Mouse (Mus musculus) ES-Bruce4 (cell line): Measurements from ENCODE around the gene Vps52. TPM values are rescaled to one million over a fixed set of nuclear protein-coding genes. Genes with fewer than 3 reads are reported as not detected.

ENCODE experiments used
- H3K27ac ChIP-seq: 2 replicates; pipeline ENCODE4 v1.5.1; 2012; ENCODE audit warnings: low read length, inconsistent platforms; ENCODE audit not compliant: insufficient read depth
- H3K27me3 ChIP-seq: 2 replicates; pipeline ENCODE4 v1.6.1; 2012; ENCODE audit warnings: mild to moderate bottlenecking, low read length, inconsistent platforms; ENCODE audit not compliant: control insufficient read depth, poor library complexity, insufficient read depth, severe bottlenecking
- H3K36me3 ChIP-seq: 2 replicates; pipeline ENCODE4 v1.6.1; 2012; ENCODE audit warnings: inconsistent platforms, mild to moderate bottlenecking, low read length, moderate library complexity; ENCODE audit not compliant: control insufficient read depth, poor library complexity, insufficient read depth, severe bottlenecking
- H3K4me1 ChIP-seq: one replicate; pipeline ENCODE4 v1.8.1; 2011; ENCODE audit warnings: low read length; ENCODE audit not compliant: control insufficient read depth, insufficient read depth
- H3K4me3 ChIP-seq: 2 replicates; pipeline ENCODE4 v1.5.1; 2011; ENCODE audit warnings: low read depth, mild to moderate bottlenecking, low read length
- H3K9ac ChIP-seq: 2 replicates; pipeline ENCODE4 v1.6.1; 2012; ENCODE audit warnings: low read depth, mild to moderate bottlenecking, inconsistent platforms; ENCODE audit not compliant: poor library complexity, severe bottlenecking
- H3K9me3 ChIP-seq: replicated peaks from 2 replicates; pipeline ENCODE4 v1.6.1; 2012; ENCODE audit warnings: mild to moderate bottlenecking, low read length, inconsistent platforms; ENCODE audit not compliant: control insufficient read depth, poor library complexity, insufficient read depth, severe bottlenecking
- CTCF ChIP-seq: IDR thresholded peaks from one replicate; pipeline ENCODE4 v1.8.1; 2011; ENCODE audit warnings: low read depth, low read length
- EP300 ChIP-seq: IDR thresholded peaks from 2 replicates; pipeline ENCODE4 v1.6.1; 2011; ENCODE audit warnings: low read depth, low read length; ENCODE audit not compliant: insufficient read depth
- POLR2A ChIP-seq: IDR thresholded peaks from one replicate; pipeline ENCODE4 v1.8.1; 2011; ENCODE audit warnings: low read length; ENCODE audit not compliant: insufficient read depth
- polyA plus RNA-seq: library from polyadenylated mRNA; stranded (reverse); fragments of >200 nt; gene quantifications from 2 replicates; pipeline ENCODE4 v1.2.4, GENCODE M21; 2011; ENCODE audit warnings: low read depth; ENCODE audit not compliant: missing spikeins, insufficient read depth, insufficient read length

The Vps52 gene
- polyA plus RNA-seq, 1 experiment: 19.0 TPM

DNA sequence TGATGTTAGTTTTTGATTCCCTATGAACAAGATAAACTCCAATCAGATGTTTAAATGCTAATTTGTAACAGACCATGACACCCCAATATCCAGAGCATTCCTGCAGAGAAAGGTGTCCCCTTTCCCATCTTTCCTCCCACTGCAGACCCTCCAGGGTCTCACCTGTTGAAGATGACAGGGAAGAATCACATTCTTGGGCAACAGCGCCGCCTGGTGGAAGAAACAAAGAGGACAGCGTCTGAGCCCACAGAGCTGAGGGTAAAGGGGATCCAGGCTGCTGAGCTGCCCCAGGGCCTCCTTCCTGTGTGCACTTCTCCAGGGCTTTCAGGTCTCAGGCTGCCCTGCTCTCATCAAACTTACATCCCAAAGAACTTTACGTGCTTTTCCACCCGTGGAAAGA is 47.8 kb downstream of the Vps52 start:
- peak; percentile 62 for TF ChIP-seq CTCF
- no peak for TF ChIP-seq EP300
- Histone ChIP-seq H3K9ac (no peak overlapping the region), H3K4me3 (no peak overlapping the region), H3K36me3 (no peaks in the 10 kb centered on the region), H3K27me3 (peaks cover 7% of the 10 kb centered on the region), H3K4me1 (no peaks in the 10 kb centered on the region), H3K9me3 (0 out of 2 replicates have a peak, but pooled peaks cover 2% of the 10 kb centered on the region), H3K27ac (no peak overlapping the region)

DNA sequence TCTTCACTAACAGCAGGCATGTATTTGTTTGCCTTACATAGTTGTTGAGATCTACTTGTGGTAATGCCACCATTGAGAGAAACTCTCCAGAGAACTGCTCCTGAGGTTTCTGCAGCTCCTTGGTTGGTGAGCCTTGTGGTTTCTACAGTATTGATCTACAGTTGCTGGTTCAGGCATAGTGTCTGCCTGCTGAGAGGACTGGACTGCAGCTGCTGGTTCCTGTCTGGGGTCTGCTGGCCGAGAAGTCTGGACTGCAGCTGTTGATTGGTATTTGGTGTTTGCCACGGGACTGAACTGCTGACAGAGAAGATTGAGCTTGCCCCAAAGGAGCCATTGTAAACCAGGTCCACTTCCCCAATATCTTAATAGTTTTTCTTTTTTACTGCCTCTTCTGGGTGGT is 51.0 kb downstream of the Vps52 start:
- Histone ChIP-seq H3K36me3 (no peaks in the 10 kb centered on the region), H3K27ac (no peak overlapping the region), H3K9ac (no peak overlapping the region), H3K27me3 (no peaks in the 10 kb centered on the region), H3K9me3 (0 out of 2 replicates have a peak, but pooled peaks cover 2% of the 10 kb centered on the region), H3K4me1 (no peaks in the 10 kb centered on the region), H3K4me3 (no peak overlapping the region)
- no peak for TF ChIP-seq CTCF
- TF ChIP-seq EP300: no peak
- no peak for TF ChIP-seq POLR2A

DNA sequence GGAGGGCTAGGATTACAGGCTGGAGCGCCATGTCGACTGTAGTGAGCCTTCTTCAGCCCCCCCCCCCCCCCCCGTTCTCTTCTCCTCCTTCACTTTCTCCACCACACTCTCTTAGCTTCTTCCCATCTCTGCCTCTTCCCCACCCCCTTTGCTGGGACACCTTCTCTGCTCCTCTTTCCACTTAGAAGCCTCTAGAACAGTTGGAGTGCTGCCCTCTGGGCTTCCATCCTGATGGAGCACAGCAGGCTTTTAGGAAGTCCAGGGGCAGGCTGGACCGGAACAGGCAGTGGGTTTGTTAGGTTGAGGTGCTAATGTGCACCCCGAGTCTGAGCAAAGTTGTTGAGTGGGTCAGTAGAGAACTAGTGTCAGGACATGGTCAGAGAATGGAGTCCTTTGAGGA is 54.5 kb downstream of the Vps52 start:
- H3K4me3 ChIP-seq: no peak overlapping the region
- no peaks in the 10 kb centered on the region for H3K27me3 ChIP-seq
- no peak overlapping the region for H3K27ac ChIP-seq
- no peaks in the 10 kb centered on the region for H3K36me3 ChIP-seq
- no peaks in the 10 kb centered on the region for H3K4me1 ChIP-seq
- no peak overlapping the region for H3K9ac ChIP-seq
- no peak for TF ChIP-seq POLR2A
- no peak for TF ChIP-seq CTCF
- TF ChIP-seq EP300: no peak
- H3K9me3 ChIP-seq: peaks cover 6% of the 10 kb centered on the region

DNA sequence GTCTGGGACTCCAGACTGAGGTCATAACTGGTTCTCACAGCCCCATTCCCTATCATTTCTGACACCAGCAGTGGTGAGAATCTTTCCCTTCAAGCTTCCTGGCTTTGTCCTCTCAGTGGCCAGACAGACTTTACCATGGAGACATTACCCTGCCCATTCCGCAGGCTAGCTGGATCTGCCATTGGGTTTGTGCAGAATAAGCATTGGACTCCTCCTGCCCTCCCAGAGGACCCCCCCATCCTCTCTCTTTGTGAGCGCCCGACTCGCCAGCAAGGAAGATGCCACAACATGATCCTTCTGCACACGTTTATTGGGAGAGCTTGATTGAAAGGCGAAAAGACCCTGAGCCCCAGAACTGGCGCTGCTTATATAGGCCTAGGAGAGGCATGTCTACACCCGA is 57.8 kb downstream of the Vps52 start:
- Histone ChIP-seq H3K4me1 (no peaks in the 10 kb centered on the region), H3K4me3 (no peak overlapping the region), H3K36me3 (no peaks in the 10 kb centered on the region), H3K27me3 (no peaks in the 10 kb centered on the region), H3K27ac (no peak overlapping the region), H3K9ac (no peak overlapping the region), H3K9me3 (peaks cover 21% of the 10 kb centered on the region)
- TF ChIP-seq POLR2A: no peak
- no peak for TF ChIP-seq CTCF
- TF ChIP-seq EP300: no peak

Other genes starting within 250 kb of the Vps52 start
- gene March2, start 237.1 kb upstream of the Vps52 start, polyA plus RNA-seq: 17.1 and 19.1 TPM in 2 replicates
- gene Rab11b, start 195.3 kb upstream of the Vps52 start, polyA plus RNA-seq: 57.9 and 73.6 TPM in 2 replicates
- gene Angptl4, start 174.0 kb upstream of the Vps52 start, polyA plus RNA-seq: 3.6 and 3.9 TPM in 2 replicates
- 40.0 and 44.7 TPM in 2 replicates for gene Kank3, start 145.3 kb upstream of the Vps52 start, polyA plus RNA-seq
- gene Rps28, start 131.2 kb upstream of the Vps52 start, polyA plus RNA-seq: 3,700 and 3,844 TPM in 2 replicates
- gene Ndufa7, start 131.2 kb upstream of the Vps52 start, polyA plus RNA-seq: 406 and 464 TPM in 2 replicates
- 30.6 and 35.7 TPM in 2 replicates for gene Cd320, start 112.7 kb upstream of the Vps52 start, polyA plus RNA-seq
- not detected in 2 replicates for gene Gm7029, start 82.0 kb upstream of the Vps52 start, polyA plus RNA-seq
- 155 and 186 TPM in 2 replicates for gene Kifc1, start 65.2 kb upstream of the Vps52 start, polyA plus RNA-seq
- 16.7 and 19.1 TPM in 2 replicates for gene Platr17, start 50.7 kb upstream of the Vps52 start, polyA plus RNA-seq
- gene Daxx, start 46.4 kb upstream of the Vps52 start, polyA plus RNA-seq: 40.2 and 42.3 TPM in 2 replicates
- 81.0 and 97.3 TPM in 2 replicates for gene Tapbp, start 39.9 kb upstream of the Vps52 start, polyA plus RNA-seq
- 14.8 and 20.7 TPM in 2 replicates for gene Zbtb22, start 39.9 kb upstream of the Vps52 start, polyA plus RNA-seq
- 34.7 and 37.5 TPM in 2 replicates for gene Rgl2, start 26.3 kb upstream of the Vps52 start, polyA plus RNA-seq
- 146 and 152 TPM in 2 replicates for gene Pfdn6, start 15.5 kb upstream of the Vps52 start, polyA plus RNA-seq
- 25.3 and 30.2 TPM in 2 replicates for gene Wdr46, start 15.2 kb upstream of the Vps52 start, polyA plus RNA-seq
- gene B3galt4, start 4.3 kb upstream of the Vps52 start, polyA plus RNA-seq: 3.6 and 4.2 TPM in 2 replicates
- 2,174 TPM in 2 replicates for gene Rps18, start 189 bp downstream of the Vps52 start, polyA plus RNA-seq
- gene H2-K1, start 44.5 kb downstream of the Vps52 start, polyA plus RNA-seq: 98.4 and 103 TPM in 2 replicates
- 8.1 and 11.4 TPM in 2 replicates for gene Ring1, start 68.9 kb downstream of the Vps52 start, polyA plus RNA-seq
- gene H2-Ke6, start 72.2 kb downstream of the Vps52 start, polyA plus RNA-seq: 19.0 and 26.1 TPM in 2 replicates
- 57.2 and 68.8 TPM in 2 replicates for gene Slc39a7, start 75.9 kb downstream of the Vps52 start, polyA plus RNA-seq
- gene Rxrb, start 76.0 kb downstream of the Vps52 start, polyA plus RNA-seq: 37.7 and 38.2 TPM in 2 replicates
- gene Col11a2, start 83.6 kb downstream of the Vps52 start, polyA plus RNA-seq: 0.82 and 0.85 TPM in 2 replicates
- gene H2-Oa, start 136.5 kb downstream of the Vps52 start, polyA plus RNA-seq: 1.4 TPM in 1 of 2 replicates, not detected in the other
- 5.9 and 8.3 TPM in 2 replicates for gene H2-DMa, start 163.7 kb downstream of the Vps52 start, polyA plus RNA-seq
- gene Brd2, start 166.8 kb downstream of the Vps52 start, polyA plus RNA-seq: 190 and 199 TPM in 2 replicates
- not detected in 2 replicates for gene H2-DMb2, start 187.5 kb downstream of the Vps52 start, polyA plus RNA-seq
- gene H2-DMb1, start 197.3 kb downstream of the Vps52 start, polyA plus RNA-seq: 0.65 and 1.1 TPM in 2 replicates
- 21.6 and 24.6 TPM in 2 replicates for gene Tap1, start 231.7 kb downstream of the Vps52 start, polyA plus RNA-seq
- 8.7 and 10.2 TPM in 2 replicates for gene Psmb9, start 232.0 kb downstream of the Vps52 start, polyA plus RNA-seq
- 20.5 and 27.6 TPM in 2 replicates for gene Psmb8, start 241.9 kb downstream of the Vps52 start, polyA plus RNA-seq
- gene Tap2, start 247.7 kb downstream of the Vps52 start, polyA plus RNA-seq: 18.8 and 22.7 TPM in 2 replicates